ENCODE assay signal across 7 mouse cellular contexts in genomic region chr2:121442259-121443067, GRCm38 (mm10). TPM values are rescaled to one million over a fixed set of nuclear protein-coding genes. Genes with fewer than 3 reads are reported as not detected.
DNase-seq lines count a peak whose midpoint lies in the region; ATAC-seq and TF ChIP-seq lines count a peak whose summit lies in the region.

No protein-coding gene starts in this region.

- H3K9ac ChIP-seq in intestine, embryonic 16.5 days (ENCODE audit: low read depth, low read length): peak overlapping the region; percentile 72
- no peak overlapping the region for H3K9ac ChIP-seq in neural tube, embryonic 14.5 days (replicated peaks; ENCODE audit: low read depth, low read length)

- DNase-seq in adrenal gland, adult 8-10 months: peak; percentile 62
- DNase-seq in lung, adult 18-20 months: peak; percentile 81 to 86
- peak; percentile 73 for DNase-seq in thymus, postnatal 4 days

- 0 out of 2 replicates have a peak overlapping the region, but pooled peaks have one; percentile 4 for H3K4me3 ChIP-seq in cortical plate, adult 2 months (ENCODE audit: insufficient read depth, low read length)
- H3K4me3 ChIP-seq in intestine, embryonic 16.5 days (ENCODE audit: low read length): peak overlapping the region; percentile 62
- peak overlapping the region; percentile 8; the same call in 1 of the 2 replicates for H3K4me3 ChIP-seq in neural tube, embryonic 14.5 days (ENCODE audit: low read depth, low read length)

- ATAC-seq in granulocyte monocyte progenitor cell, adult 5-6 weeks (replicated peaks; ENCODE audit: poor library complexity, severe bottlenecking): peak; percentile 76
- ATAC-seq in intestine, embryonic 16.5 days: peak; percentile 92
- ATAC-seq in neural tube, embryonic 14.5 days (ENCODE audit: low read depth): no peak; the same call in 1 of the 2 replicates

- H3K4me2 ChIP-seq in intestine, embryonic 16.5 days (ENCODE audit: low read depth, low read length): peak overlapping the region; percentile 92
- H3K4me2 ChIP-seq in neural tube, embryonic 14.5 days (ENCODE audit: low read depth, low read length): peak overlapping the region; percentile 41

- no peaks in the 10 kb centered on the region for H3K9me3 ChIP-seq in intestine, embryonic 16.5 days (ENCODE audit: control insufficient read depth, low read length)
- H3K9me3 ChIP-seq in neural tube, embryonic 14.5 days (ENCODE audit: control insufficient read depth, low read length): no peaks in the 10 kb centered on the region

- no peaks in the 10 kb centered on the region for H3K4me1 ChIP-seq in cortical plate, adult 2 months (ENCODE audit: control insufficient read depth, insufficient read depth, low read length)
- peaks cover 12% of the 10 kb centered on the region for H3K4me1 ChIP-seq in intestine, embryonic 16.5 days (ENCODE audit: control insufficient read depth, insufficient read depth, low read length)
- peaks cover 5% of the 10 kb centered on the region; the same call in 1 of the 2 replicates for H3K4me1 ChIP-seq in neural tube, embryonic 14.5 days (ENCODE audit: control insufficient read depth, insufficient read depth, low read length)

- TF ChIP-seq POLR2A in cortical plate, adult 2 months (IDR thresholded peaks at IDR 0.05; ENCODE audit: extremely low read depth, insufficient read depth, low read length): no peak

- H3K36me3 ChIP-seq in intestine, embryonic 16.5 days (ENCODE audit: control insufficient read depth, insufficient read depth, low read length): peaks cover 7% of the 10 kb centered on the region
- peaks cover 15% of the 10 kb centered on the region; the same call in 1 of the 2 replicates for H3K36me3 ChIP-seq in neural tube, embryonic 14.5 days (ENCODE audit: control insufficient read depth, insufficient read depth, low read length)

- no peak for TF ChIP-seq CTCF in cortical plate, adult 2 months (IDR thresholded peaks at IDR 0.05; ENCODE audit: extremely low read depth, insufficient read depth, low read length)

- no peaks in the 10 kb centered on the region for H3K27me3 ChIP-seq in intestine, embryonic 16.5 days (replicated peaks; ENCODE audit: control insufficient read depth, insufficient read depth, low read length)
- peaks cover 13% of the 10 kb centered on the region for H3K27me3 ChIP-seq in neural tube, embryonic 14.5 days (ENCODE audit: control insufficient read depth, insufficient read depth, low read length)

- under 1% methylated on average over 30 of the region's 30 CpGs for WGBS in intestine, embryonic 16.5 days
- under 1% methylated on average over 29 of the region's 30 CpGs for whole genome bisulfite sequencing in neural tube, embryonic 14.5 days

- no peak overlapping the region for H3K27ac ChIP-seq in cortical plate, adult 2 months (ENCODE audit: insufficient read depth, low read length)
- no peak overlapping the region for H3K27ac ChIP-seq in intestine, embryonic 16.5 days (ENCODE audit: low read length)
- H3K27ac ChIP-seq in neural tube, embryonic 14.5 days (ENCODE audit: low read depth, low read length): no peak overlapping the region

RNA-seq across cellular contexts. Expression of gene Ell3, which starts 1.6 kb away (rescaled TPM):
- total RNA-seq in adrenal gland, adult 8-10 months (2022): under 1 TPM in 3 of 4 experiments, not detected in 1; 0.24 to 0.74 (median 0.62) TPM
- 0.06 and 0.08 TPM in 2 replicates for polyA plus RNA-seq in cortical plate, adult 2 months (2012; rRNA removed)
- not detected in 2 replicates for total RNA-seq in granulocyte monocyte progenitor cell, adult 5-6 weeks (2014; fragmentation: Nextera tagmentation)
- not detected in 2 replicates for total RNA-seq in granulocyte monocyte progenitor cell, adult 5-6 weeks (2017)
- 6.7 and 7.9 TPM in 2 replicates for polyA plus RNA-seq in intestine, embryonic 16.5 days (2015; fragmentation: Nextera tagmentation; extraction: Ambion mirVana)
- polyA plus RNA-seq in neural tube, embryonic 14.5 days (2014; fragmentation: Nextera tagmentation; extraction: Ambion mirVana): 1.2 and 2.1 TPM in 2 replicates

RNA-seq across cellular contexts. Expression of gene Serf2, which starts 6.5 kb away (rescaled TPM):
- total RNA-seq in adrenal gland, adult 8-10 months (2022): 100 to 1,000 TPM; 249 to 360 (median 257) TPM
- 313 and 355 TPM in 2 replicates for polyA plus RNA-seq in cortical plate, adult 2 months (2012; rRNA removed)
- 530 and 577 TPM in 2 replicates for total RNA-seq in granulocyte monocyte progenitor cell, adult 5-6 weeks (2014; fragmentation: Nextera tagmentation)
- total RNA-seq in granulocyte monocyte progenitor cell, adult 5-6 weeks (2017): 211 and 218 TPM in 2 replicates
- polyA plus RNA-seq in intestine, embryonic 16.5 days (2015; fragmentation: Nextera tagmentation; extraction: Ambion mirVana): 456 and 469 TPM in 2 replicates
- 303 and 333 TPM in 2 replicates for polyA plus RNA-seq in neural tube, embryonic 14.5 days (2014; fragmentation: Nextera tagmentation; extraction: Ambion mirVana)

RNA-seq across cellular contexts. Expression of gene Hypk, which starts 10.6 kb away (rescaled TPM):
- 10 to 100 TPM; 14.2 to 53.3 (median 35.7) TPM for total RNA-seq in adrenal gland, adult 8-10 months (2022)
- polyA plus RNA-seq in cortical plate, adult 2 months (2012; rRNA removed): 26.5 and 29.9 TPM in 2 replicates
- 103 and 133 TPM in 2 replicates for total RNA-seq in granulocyte monocyte progenitor cell, adult 5-6 weeks (2014; fragmentation: Nextera tagmentation)
- total RNA-seq in granulocyte monocyte progenitor cell, adult 5-6 weeks (2017): 78.2 and 90.6 TPM in 2 replicates
- polyA plus RNA-seq in intestine, embryonic 16.5 days (2015; fragmentation: Nextera tagmentation; extraction: Ambion mirVana): 88.3 and 89.9 TPM in 2 replicates
- 89.1 and 105 TPM in 2 replicates for polyA plus RNA-seq in neural tube, embryonic 14.5 days (2014; fragmentation: Nextera tagmentation; extraction: Ambion mirVana)

RNA-seq across cellular contexts. Expression of gene Serinc4, which starts 14.1 kb away (rescaled TPM):
- total RNA-seq in adrenal gland, adult 8-10 months (2022): under 1 TPM; 0.20 to 0.75 (median 0.28) TPM
- polyA plus RNA-seq in cortical plate, adult 2 months (2012; rRNA removed): 0.69 and 1.0 TPM in 2 replicates
- total RNA-seq in granulocyte monocyte progenitor cell, adult 5-6 weeks (2014; fragmentation: Nextera tagmentation): not detected in 2 replicates
- total RNA-seq in granulocyte monocyte progenitor cell, adult 5-6 weeks (2017): 0.26 and 0.60 TPM in 2 replicates
- 0.13 TPM in 1 of 2 replicates, not detected in the other for polyA plus RNA-seq in intestine, embryonic 16.5 days (2015; fragmentation: Nextera tagmentation; extraction: Ambion mirVana)
- polyA plus RNA-seq in neural tube, embryonic 14.5 days (2014; fragmentation: Nextera tagmentation; extraction: Ambion mirVana): 0.95 and 1.7 TPM in 2 replicates

RNA-seq across cellular contexts. Expression of gene Catsper2, which starts 28.9 kb away (rescaled TPM):
- 1 to 10 TPM; 2.2 to 4.1 (median 2.9) TPM for total RNA-seq in adrenal gland, adult 8-10 months (2022)
- polyA plus RNA-seq in cortical plate, adult 2 months (2012; rRNA removed): 7.0 and 7.4 TPM in 2 replicates
- 1.3 TPM in 2 replicates for total RNA-seq in granulocyte monocyte progenitor cell, adult 5-6 weeks (2014; fragmentation: Nextera tagmentation)
- 1.8 and 1.9 TPM in 2 replicates for total RNA-seq in granulocyte monocyte progenitor cell, adult 5-6 weeks (2017)
- polyA plus RNA-seq in intestine, embryonic 16.5 days (2015; fragmentation: Nextera tagmentation; extraction: Ambion mirVana): 1.1 and 1.5 TPM in 2 replicates
- 4.8 and 7.8 TPM in 2 replicates for polyA plus RNA-seq in neural tube, embryonic 14.5 days (2014; fragmentation: Nextera tagmentation; extraction: Ambion mirVana)

Comparison
In these comparisons a context has a peak if more than half of its experiments do, and no peak if none do; other contexts are left out.
1. H3K4me3 ChIP-seq: peak in every context shown above with its lines; median percentile 62 in intestine, embryonic 16.5 days; 8 in neural tube, embryonic 14.5 days; 4 in cortical plate, adult 2 months.